Mouse (Mus musculus) adrenal gland, postnatal 25 days (tissue): Measurements from ENCODE around the gene Nr3c2. TPM values are rescaled to one million over a fixed set of nuclear protein-coding genes. Genes with fewer than 3 reads are reported as not detected.

Experiments used
- DNase-seq: peaks from one replicate; pipeline ENCODE4 v3.0.0; 2021; ENCODE audit warnings: mixed read lengths
- total RNA-seq: library from RNA; stranded (reverse); gene quantifications from 2 replicates; pipeline ENCODE4 v1.2.3, GENCODE M21; 2021

The Nr3c2 gene
- total RNA-seq, 1 experiment from 2014 or later, result 14.9 TPM

- DNase-seq, result no peak
Observed at GRCm38 (mm10) chr8:76971761-76972404, 72.6 kb downstream of the Nr3c2 start.

- peak; percentile 10 for DNase-seq
Observed at GRCm38 (mm10) chr8:76972947-76973552, 73.8 kb downstream of the Nr3c2 start.

DNA sequence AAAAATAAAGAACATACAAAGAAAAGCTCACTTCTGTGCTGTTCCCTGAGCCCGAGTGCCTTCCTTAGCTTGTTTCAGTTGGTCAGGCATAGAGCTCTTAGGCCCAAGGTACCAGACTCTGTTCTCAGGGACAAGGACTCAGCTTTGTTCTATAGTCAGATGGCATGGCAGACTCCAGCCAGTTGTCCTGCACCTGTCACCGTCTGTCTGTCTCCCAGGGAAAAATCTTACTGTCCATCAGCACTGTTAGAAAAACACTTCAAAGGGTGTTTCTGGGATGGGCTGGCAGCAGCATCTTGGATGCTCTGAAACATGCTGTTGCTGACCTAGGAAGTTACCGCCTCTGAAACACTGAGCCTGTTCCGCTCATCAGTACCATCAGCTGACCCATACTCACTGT is 78.7 kb downstream of the Nr3c2 start:
- DNase-seq, result no peak

DNA sequence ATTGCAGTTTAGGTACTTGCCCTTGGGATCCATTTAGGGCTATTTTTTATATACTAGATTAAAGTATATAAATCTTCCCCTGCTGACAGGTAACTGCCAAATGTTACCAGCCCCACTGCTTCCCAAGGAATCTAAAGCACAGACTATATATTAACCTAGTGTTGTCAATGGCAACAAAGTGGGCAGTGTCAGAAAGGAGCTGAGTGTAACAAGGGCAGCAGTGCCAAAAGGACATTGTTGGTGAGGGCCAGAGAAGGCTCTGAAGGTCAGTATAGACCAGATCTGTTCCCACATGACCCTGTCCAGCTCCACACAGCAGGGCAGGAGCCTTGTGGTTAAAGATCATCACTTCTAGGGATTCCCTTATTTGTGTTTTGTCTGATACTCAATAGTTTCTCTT is 84.8 kb downstream of the Nr3c2 start:
- DNase-seq, result no peak

DNA sequence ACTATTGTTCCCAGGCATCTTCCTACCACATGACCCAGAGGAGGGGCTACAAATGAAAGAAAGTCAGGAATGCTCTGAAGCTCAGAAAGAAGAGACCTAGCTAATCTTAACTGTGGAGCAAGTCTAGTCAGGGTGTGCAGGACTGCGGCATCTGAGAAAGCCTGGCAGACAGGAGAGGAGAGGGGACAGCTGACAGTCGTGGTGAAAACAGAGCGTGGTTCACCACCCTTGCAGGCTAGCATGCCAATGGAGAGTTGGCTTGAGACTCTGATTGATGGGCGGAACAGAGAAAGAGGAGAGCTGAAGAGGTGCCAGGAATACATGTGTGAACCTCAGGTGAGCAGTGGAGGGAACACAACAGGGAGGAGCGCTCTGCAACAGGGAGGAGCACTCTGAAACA is 85.6 kb downstream of the Nr3c2 start:
- DNase-seq, result no peak

GRCm38 (mm10) chr8:76987876-76988275 is 88.6 kb downstream of the Nr3c2 start:
- no peak for DNase-seq

GRCm38 (mm10) chr8:76998276-76998675 is 99.0 kb downstream of the Nr3c2 start:
- no peak for DNase-seq

DNA sequence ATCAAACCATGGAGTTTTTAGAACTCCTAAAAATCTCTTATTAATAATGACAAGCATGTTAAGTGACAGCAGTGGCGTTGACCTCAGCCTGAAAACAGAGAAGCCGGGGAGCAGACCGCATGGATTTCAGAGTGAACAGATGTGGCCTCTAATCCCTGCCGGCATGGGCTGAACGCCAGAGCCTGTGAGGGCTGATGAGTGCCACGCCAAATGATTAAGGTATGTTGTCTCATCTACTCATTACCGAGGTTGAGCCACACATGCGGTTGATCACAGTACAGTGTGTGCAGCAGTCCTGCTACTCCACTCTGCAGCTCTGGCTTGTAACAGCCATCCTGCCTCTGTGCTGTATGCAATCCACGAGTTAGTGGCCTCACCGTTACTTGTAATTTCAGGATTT is 110.2 kb downstream of the Nr3c2 start:
- no peak for DNase-seq

DNA sequence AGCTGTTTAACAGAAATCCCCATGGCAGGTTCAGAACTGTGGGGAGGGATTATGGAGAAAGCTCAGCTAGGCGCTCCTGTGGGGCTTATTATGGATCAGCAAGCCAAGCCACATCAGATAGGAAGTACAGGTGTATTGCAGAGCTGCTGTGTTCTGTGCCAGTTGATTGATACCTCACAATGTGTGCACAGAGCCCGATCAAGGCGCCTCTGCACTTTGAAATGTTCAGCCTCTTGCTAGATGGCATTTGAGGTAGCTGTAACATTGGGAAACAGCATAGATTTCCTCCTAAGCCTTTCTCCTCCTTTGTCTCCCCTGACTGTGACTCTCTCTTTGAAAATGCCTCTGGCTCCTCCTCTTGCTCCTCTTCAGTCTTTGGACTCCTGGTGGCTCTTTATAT is 112.7 kb downstream of the Nr3c2 start:
- no peak for DNase-seq

DNA sequence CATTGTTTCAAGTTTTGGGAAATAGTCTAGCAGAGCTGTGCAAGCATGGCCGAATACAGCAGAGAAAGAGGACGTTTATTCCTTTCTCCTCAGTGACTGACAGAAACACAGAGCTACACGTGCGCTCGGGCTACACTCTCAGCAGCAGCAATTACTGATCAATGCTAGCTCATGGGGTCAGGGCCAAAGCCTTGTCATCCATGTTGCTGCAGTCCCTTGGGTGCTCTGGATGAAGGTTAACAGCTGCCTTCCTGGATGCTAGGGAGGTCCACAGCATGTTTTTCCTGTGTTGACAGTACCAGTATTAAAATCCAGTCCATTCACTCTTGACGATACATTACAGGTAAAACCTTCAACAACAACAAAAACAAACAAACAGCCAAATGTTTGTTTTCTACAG is 113.4 kb downstream of the Nr3c2 start:
- no peak for DNase-seq

GRCm38 (mm10) chr8:77016713-77017112 is 117.5 kb downstream of the Nr3c2 start:
- no peak for DNase-seq

DNA sequence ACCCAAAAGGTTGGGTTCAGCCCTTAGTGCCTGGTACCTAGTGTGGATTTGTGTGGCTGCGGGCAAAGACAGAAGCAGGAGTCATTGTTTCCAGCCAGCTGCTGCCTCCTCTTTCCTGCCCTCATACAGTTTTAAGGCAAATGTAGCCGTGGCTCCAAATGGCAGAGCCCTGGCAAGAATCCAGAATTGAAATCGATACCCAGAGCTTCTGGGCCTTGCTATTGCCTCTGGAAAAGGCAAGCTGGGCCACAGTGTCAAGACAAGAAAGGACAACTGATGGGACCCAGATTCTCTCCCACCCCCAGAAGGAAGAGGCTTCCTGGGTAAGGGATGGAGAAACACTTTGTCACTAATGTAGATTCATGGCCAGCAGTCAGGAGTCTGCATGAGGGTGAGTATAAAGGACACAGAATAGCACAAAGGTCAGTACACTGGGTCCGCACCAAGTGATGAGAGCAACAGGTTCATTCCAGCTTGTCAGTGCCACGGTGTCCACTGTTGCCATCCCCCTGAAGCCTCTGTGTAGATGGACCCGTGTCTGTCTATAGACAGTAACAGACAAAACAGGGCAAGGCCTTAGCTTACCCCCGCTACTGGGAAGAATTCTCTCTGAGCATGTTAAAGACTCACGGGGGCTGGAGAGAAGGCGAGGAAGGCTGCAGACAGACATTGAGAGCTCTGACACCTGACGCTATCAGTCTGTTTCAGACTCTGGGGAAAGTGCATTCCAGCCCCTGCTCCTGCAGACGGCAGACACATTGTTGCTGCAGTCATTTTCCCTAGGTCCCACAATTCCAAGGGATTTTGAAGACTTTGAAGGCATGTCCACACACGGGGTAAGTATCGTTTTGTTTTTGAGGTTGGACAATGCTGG is 124.8 kb downstream of the Nr3c2 start:
- DNase-seq, result no peak

DNA sequence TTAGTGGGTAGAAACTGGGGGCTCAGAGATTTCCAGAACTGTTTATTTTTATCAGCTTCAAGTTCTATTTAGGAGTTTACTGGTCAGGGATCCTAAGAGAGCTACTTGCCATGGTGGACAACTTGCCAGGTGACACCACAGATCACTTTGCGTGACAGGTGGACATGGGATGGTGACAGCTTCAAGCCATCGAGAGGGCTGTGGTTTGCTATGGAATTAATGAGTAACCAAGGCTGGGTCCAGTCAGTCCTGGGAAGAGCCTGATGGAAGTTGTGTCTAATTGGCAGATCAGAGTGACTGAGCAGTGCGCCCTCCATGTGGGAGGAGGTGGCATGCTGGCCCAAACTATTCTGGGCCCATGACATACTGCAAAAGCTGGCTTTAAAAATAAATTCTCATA is 132.0 kb downstream of the Nr3c2 start:
- no peak for DNase-seq

GRCm38 (mm10) chr8:77033706-77034464 is 134.6 kb downstream of the Nr3c2 start:
- no peak for DNase-seq

DNA sequence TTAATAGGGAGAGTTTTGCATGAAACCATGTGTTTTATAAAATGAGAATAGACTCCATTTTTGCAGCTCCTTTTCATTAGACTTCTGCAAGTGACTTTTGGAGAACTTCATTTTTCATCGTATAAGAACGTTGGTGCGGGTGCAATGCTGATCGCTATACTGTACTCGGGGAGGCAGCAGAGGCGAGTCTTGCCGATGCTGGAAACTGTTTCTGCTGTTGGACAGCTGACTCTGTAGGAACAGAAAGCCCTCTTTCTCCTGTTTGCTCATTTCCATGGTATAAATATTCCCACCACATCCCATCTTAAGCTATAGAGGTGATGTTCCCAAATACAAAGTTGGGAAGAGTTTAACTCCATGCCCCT is 135.2 kb downstream of the Nr3c2 start:
- no peak for DNase-seq

DNA sequence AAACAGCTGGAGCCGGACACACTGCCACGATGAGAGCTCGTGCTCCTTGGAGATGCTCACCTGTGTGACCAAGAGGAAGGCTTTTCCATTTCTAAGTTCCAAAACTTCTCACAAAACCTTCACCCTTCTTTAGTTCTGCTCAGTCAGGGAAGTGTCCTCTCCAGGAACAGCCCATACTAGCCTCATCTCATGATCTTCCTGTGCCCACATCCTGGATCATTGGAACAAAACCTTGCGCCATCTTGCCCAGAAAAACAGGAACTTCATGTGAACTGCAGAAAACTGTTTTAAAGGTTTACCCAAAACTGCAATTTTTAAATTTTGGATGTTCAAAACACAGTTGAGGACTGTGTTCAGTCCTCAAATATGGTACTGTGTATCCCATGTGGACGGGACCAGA is 142.0 kb downstream of the Nr3c2 start:
- DNase-seq, result no peak

GRCm38 (mm10) chr8:77044849-77045248 is 145.6 kb downstream of the Nr3c2 start:
- no peak for DNase-seq

DNA sequence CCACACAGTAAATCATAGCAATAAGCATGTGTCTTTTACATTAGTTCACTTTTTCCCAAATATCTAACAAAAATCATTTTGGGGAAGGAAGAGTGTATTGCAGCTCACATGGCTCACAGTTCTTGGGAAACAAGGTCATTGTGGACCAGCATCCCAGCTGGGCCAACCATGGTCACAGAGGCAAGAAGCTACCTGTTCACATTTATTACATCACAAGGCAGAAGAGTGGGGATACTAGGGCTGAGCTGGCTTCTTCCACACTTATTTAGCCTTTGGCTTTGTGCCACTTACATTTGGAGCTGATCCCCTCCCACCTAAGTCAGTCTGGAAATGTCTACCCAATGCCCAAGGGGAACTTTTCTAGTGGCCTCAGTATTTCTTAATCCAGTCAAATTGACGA is 146.5 kb downstream of the Nr3c2 start:
- no peak for DNase-seq

DNA sequence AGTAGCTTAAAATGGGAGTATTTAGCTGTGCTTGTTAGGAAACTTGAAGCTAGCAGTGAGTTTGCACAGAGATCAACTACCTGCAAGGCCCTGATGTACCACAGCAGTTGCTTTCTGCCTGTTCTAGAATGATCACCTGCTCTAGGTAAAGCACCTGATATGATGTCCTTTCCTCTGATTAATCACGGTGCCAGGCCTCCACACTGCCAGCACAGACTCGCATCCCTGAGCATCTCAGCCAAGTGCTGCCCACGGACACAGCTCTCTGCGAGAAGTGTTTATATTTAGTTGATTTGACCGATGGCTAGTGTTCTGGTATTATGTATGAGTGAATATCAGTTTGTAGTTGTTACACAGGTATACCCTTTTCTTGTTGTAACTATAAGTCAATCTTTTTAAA is 147.0 kb downstream of the Nr3c2 start:
- DNase-seq, result no peak

DNA sequence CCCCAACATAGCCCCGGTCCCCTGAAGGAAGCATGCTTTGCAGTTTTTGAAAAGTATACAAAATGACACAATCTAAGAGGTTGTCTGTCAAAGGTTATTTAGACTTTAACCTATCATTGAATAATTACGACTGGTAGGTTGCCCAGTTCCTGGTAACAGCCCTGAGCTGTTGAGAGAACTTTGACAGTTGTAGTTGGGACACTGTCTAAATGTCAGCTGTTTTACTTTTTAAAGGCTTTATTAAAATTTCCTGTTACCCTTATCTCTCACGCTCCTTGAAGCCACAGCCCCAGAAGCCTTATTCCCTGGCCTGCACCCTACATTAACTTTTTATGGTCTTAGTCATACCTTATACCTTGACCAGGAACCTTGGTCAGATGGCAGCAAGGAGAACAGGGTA is 147.5 kb downstream of the Nr3c2 start:
- no peak for DNase-seq

DNA sequence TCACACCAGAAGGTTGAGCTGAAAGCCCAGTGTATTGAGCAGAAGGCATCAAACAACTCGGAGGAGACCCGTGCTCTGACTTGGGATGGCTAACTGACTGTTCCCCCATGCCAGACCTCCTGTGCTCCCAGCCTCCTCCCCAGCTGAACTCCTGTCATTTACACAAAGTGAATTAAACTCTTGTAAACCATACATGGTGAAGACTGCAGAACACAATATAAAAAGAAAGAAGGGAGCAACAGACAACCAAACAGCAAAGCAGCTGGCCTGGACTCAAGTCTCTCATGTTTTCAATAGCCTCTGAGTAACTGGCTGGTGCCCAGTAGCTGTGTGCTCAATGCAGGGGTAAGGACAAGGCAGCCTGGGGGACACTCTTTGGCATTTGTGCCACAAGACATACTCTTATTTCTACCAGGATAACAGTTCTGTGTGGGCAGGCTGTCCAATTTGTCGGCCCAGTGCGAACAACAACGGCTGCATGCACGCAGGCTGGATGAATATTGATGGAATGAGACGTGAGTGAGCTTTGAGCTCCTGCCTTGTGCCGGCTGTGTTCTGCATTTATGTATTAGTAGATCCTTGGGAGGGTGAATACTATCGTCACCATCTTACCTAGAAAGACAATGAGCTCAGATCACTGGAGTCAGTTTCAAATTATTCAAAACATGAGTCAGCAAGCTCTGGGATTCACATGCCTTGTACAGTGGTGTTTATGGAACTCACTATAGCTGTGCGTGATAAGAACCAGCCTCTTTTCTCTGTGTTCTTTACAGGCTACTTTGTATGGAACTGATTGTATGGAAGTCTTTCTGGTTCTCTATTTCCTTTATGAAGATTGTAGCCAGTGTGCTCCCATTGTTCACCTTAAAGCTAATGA is 152.4 kb downstream of the Nr3c2 start:
- DNase-seq, result no peak

DNA sequence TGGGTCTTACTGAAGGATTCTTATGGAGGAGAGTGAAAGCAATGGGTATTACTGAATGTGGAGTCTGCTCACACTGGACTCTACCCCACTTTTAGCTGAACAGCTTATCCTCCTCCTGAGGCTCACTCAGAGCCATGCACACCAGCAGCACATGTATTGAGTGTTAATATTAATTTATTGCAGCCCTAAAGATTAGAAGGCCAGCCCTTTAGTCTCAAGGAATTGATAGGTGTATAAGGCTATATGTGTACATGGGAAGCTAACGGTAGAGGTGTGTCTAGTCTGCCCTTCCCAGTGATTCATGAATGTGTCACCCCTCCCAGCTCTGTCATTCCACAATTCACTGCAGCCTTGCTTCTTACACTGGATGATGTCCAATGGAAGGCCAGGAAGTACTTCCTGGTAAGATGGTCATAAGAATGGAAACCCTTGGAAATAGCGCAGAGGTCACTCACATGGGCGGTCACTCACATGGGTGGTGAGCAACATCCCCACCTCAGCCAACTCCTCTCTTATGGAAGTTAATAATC is 156.3 kb downstream of the Nr3c2 start:
- DNase-seq, result no peak
